Mouse (Mus musculus): Measurements from ENCODE around the gene Dcst1. TPM values are rescaled to one million over a fixed set of nuclear protein-coding genes. Genes with fewer than 3 reads are reported as not detected.

Gene Dcst1
- total and polyA plus RNA-seq, 2 experiments from 2014 or later = 0.05 to 1.1 TPM

- Histone ChIP-seq H3K4me3 (ENCODE audit: low read depth, low read length) (no peak overlapping the region), H3K9me3 (ENCODE audit: low read length) (no peaks in the 10 kb centered on the region), H3K36me3 (ENCODE audit: insufficient read depth, low read length) (no peaks in the 10 kb centered on the region), H3K9ac (replicated peaks; ENCODE audit: low read length, poor library complexity, severe bottlenecking) (no peak overlapping the region), H3K4me1 (ENCODE audit: insufficient read depth, low read length) (no peaks in the 10 kb centered on the region), H3K27me3 (ENCODE audit: insufficient read depth, low read length) (no peaks in the 10 kb centered on the region), H3K27ac (ENCODE audit: low read depth, low read length) (no peak overlapping the region), H3K4me2 (ENCODE audit: low read depth, low read length, poor library complexity, severe bottlenecking) (no peak overlapping the region)
- ATAC-seq (ENCODE audit: low FRiP score) (no peak), DNase-seq (ENCODE audit: low spot score) (no peak)
- WGBS = 43% methylated on average over 5 of the region's 5 CpGs
- no peak for TF ChIP-seq CTCF (IDR thresholded peaks at IDR 0.05)
Measured at GRCm38 (mm10) chr3:89373581-89374231, 8.7 kb upstream of the Dcst1 start.

GRCm38 (mm10) chr3:89367338-89367737, 2.3 kb upstream of the Dcst1 start:
- 76% methylated on average over 11 of the region's 11 CpGs for WGBS
- no peak for ATAC-seq (ENCODE audit: low FRiP score)
- no peak for DNase-seq (ENCODE audit: low spot score)
- no peak for TF ChIP-seq CTCF (IDR thresholded peaks at IDR 0.05)
- Histone ChIP-seq H3K9ac (replicated peaks; ENCODE audit: low read length, poor library complexity, severe bottlenecking) (no peak overlapping the region), H3K4me1 (ENCODE audit: insufficient read depth, low read length) (no peaks in the 10 kb centered on the region), H3K4me3 (ENCODE audit: low read depth, low read length) (no peak overlapping the region), H3K4me2 (ENCODE audit: low read depth, low read length, poor library complexity, severe bottlenecking) (no peak overlapping the region), H3K27ac (ENCODE audit: low read depth, low read length) (no peak overlapping the region), H3K27me3 (ENCODE audit: insufficient read depth, low read length) (no peaks in the 10 kb centered on the region), H3K9me3 (ENCODE audit: low read length) (no peaks in the 10 kb centered on the region), H3K36me3 (ENCODE audit: insufficient read depth, low read length) (no peaks in the 10 kb centered on the region)

GRCm38 (mm10) chr3:89365486-89366414, 697 bp upstream of the Dcst1 start:
- H3K4me1 ChIP-seq (ENCODE audit: insufficient read depth, low read length) = no peaks in the 10 kb centered on the region
- H3K9ac ChIP-seq (replicated peaks; ENCODE audit: low read length, poor library complexity, severe bottlenecking) = no peak overlapping the region
- H3K27me3 ChIP-seq (ENCODE audit: insufficient read depth, low read length) = no peaks in the 10 kb centered on the region
- ATAC-seq (ENCODE audit: low FRiP score) = no peak
- no peak for DNase-seq (ENCODE audit: low spot score)
- WGBS = 75% methylated on average over 20 of the region's 20 CpGs
- H3K9me3 ChIP-seq (ENCODE audit: low read length) = no peaks in the 10 kb centered on the region
- H3K4me2 ChIP-seq (ENCODE audit: low read depth, low read length, poor library complexity, severe bottlenecking) = no peak overlapping the region
- no peaks in the 10 kb centered on the region for H3K36me3 ChIP-seq (ENCODE audit: insufficient read depth, low read length)
- no peak overlapping the region for H3K4me3 ChIP-seq (ENCODE audit: low read depth, low read length)
- no peak for TF ChIP-seq CTCF (IDR thresholded peaks at IDR 0.05)
- H3K27ac ChIP-seq (ENCODE audit: low read depth, low read length) = no peak overlapping the region

- H3K4me1 ChIP-seq (ENCODE audit: insufficient read depth, low read length) = no peaks in the 10 kb centered on the region
- no peak for DNase-seq (ENCODE audit: low spot score)
- WGBS = 51% methylated on average over 8 of the region's 8 CpGs
Measured at GRCm38 (mm10) chr3:89364631-89365030, 422 bp downstream of the Dcst1 start.

GRCm38 (mm10) chr3:89361675-89362074, 3.4 kb downstream of the Dcst1 start, which contains the start of gene Dcst2:
TSS of gene Dcst2 (plus strand) at chr3:89361975.
- Histone ChIP-seq H3K4me2 (ENCODE audit: low read depth, low read length, poor library complexity, severe bottlenecking) (no peak within 1 kb of the TSS), H3K9ac (replicated peaks; ENCODE audit: low read length, poor library complexity, severe bottlenecking) (no peak within 1 kb of the TSS), H3K4me3 (ENCODE audit: low read depth, low read length) (no peak within 1 kb of the TSS), H3K36me3 (ENCODE audit: insufficient read depth, low read length) (no peaks in the 10 kb centered on the region), H3K9me3 (ENCODE audit: low read length) (no peaks in the 10 kb centered on the region), H3K27ac (ENCODE audit: low read depth, low read length) (no peak within 1 kb of the TSS), H3K4me1 (ENCODE audit: insufficient read depth, low read length) (no peaks in the 10 kb centered on the region), H3K27me3 (ENCODE audit: insufficient read depth, low read length) (no peaks in the 10 kb centered on the region)
- 89% methylated on average over 7 of the region's 7 CpGs for WGBS
- TF ChIP-seq CTCF (IDR thresholded peaks at IDR 0.05) = no peak
- ATAC-seq (ENCODE audit: low FRiP score) (no peak), DNase-seq (ENCODE audit: low spot score) (no peak)

More at GRCm38 (mm10) chr3:89364631-89365030, 422 bp downstream of the Dcst1 start:
- no peak for ATAC-seq (ENCODE audit: low FRiP score)
- TF ChIP-seq CTCF (IDR thresholded peaks at IDR 0.05) = no peak
- H3K27me3 ChIP-seq (ENCODE audit: insufficient read depth, low read length) = no peaks in the 10 kb centered on the region
- no peak overlapping the region for H3K4me2 ChIP-seq (ENCODE audit: low read depth, low read length, poor library complexity, severe bottlenecking)
- H3K9me3 ChIP-seq (ENCODE audit: low read length) = no peaks in the 10 kb centered on the region
- no peak overlapping the region for H3K9ac ChIP-seq (replicated peaks; ENCODE audit: low read length, poor library complexity, severe bottlenecking)
- no peak overlapping the region for H3K27ac ChIP-seq (ENCODE audit: low read depth, low read length)
- H3K4me3 ChIP-seq (ENCODE audit: low read depth, low read length) = no peak overlapping the region
- H3K36me3 ChIP-seq (ENCODE audit: insufficient read depth, low read length) = no peaks in the 10 kb centered on the region

- WGBS = 78% methylated on average over 3 of the region's 3 CpGs
- H3K36me3 ChIP-seq (ENCODE audit: insufficient read depth, low read length) = no peaks in the 10 kb centered on the region
- H3K4me2 ChIP-seq (ENCODE audit: low read depth, low read length, poor library complexity, severe bottlenecking) = no peak overlapping the region
- no peak overlapping the region for H3K27ac ChIP-seq (ENCODE audit: low read depth, low read length)
- no peak for TF ChIP-seq CTCF (IDR thresholded peaks at IDR 0.05)
- DNase-seq (ENCODE audit: low spot score) (no peak), ATAC-seq (ENCODE audit: low FRiP score) (no peak)
- no peaks in the 10 kb centered on the region for H3K27me3 ChIP-seq (ENCODE audit: insufficient read depth, low read length)
- no peaks in the 10 kb centered on the region for H3K4me1 ChIP-seq (ENCODE audit: insufficient read depth, low read length)
- H3K9ac ChIP-seq (replicated peaks; ENCODE audit: low read length, poor library complexity, severe bottlenecking) = no peak overlapping the region
- H3K4me3 ChIP-seq (ENCODE audit: low read depth, low read length) = no peak overlapping the region
- no peaks in the 10 kb centered on the region for H3K9me3 ChIP-seq (ENCODE audit: low read length)
Measured at GRCm38 (mm10) chr3:89360237-89360636, 4.8 kb downstream of the Dcst1 start.
